Mouse (Mus musculus): ENCODE data around the gene 2310057N15Rik.
"Not testable (repeated sequence)": the region's sequence is repeated elsewhere in the genome, so short reads cannot be mapped to it uniquely, and the experiment has no call there.

Gene 2310057N15Rik

DNA sequence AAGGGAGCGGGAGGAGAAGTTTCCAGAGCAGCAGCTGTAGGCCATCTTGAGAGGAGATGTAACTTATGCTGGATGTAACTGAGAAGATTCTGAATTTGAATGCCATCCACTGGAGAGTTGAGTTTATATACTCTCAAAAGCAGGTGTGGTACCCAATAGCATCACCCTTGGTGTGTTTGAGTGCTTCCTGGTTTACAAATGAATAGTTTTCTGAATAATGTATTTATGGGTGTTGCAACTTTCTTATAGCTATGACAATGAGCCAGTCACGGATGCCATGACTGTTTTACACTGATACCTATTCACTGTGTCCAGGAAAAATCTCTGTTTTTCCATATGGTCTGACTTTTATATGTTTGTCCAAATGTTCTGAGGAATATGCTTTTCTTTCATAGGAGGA lies at the start of gene 2310057N15Rik:
2310057N15Rik (minus strand) TSS at position 101 of the 400 bp plus-strand sequence.
- no peak for DNase-seq (ENCODE audit: low read depth)

GRCm38 (mm10) chr16:88823736-88824135 lies 49.7 kb upstream of the 2310057N15Rik start:
- DNase-seq (ENCODE audit: low read depth) = peak; percentile 14

DNA sequence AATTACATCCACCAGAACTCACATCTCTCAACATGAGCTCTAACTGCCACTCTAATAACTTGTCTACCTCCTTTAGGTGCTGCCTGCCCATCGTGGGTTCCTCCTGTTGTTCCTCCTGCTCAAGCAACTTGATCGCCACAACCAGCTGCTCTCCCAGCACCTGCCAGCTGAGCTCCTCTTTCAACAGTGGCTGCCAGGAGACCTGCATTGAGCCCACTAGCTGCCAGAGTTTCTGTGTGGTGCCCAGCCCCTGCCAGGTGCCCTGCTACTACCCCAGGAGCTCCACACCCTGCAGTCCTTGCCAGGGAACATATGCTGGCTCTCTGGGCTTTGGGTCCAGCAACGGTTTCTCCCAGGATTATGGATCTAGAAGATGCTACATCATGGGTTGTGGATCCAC lies 46.1 kb upstream of the 2310057N15Rik start, which contains the start of gene Krtap15:
Krtap15 (plus strand) TSS at position 150 of the 400 bp plus-strand sequence.
- no peak for DNase-seq (ENCODE audit: low read depth)

DNA sequence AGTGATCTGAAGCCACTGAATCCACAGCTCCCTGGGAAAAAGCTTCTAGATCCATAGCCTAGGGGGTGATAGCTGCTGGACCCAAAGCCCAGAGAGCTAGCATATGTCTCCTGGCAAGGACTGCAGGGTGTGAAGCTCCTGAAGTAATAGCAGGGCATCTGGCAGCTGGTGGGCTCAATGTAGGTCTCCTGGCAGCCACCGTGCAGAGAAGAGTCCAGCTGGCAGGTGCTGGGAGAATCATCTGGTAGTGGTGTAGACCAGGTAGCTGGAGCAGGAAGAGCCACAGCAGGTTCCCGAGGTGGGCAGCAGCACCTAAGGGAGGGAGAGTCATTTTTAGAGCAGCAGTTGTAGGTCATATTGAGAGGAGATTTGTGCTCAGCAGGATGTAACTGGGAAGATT lies 37.8 kb upstream of the 2310057N15Rik start, which contains the start of gene Gm20741:
Gm20741 (minus strand) TSS at position 394 of the 400 bp plus-strand sequence.
- no peak for DNase-seq (ENCODE audit: low read depth)

- no peak for DNase-seq (ENCODE audit: low read depth)
Observed at GRCm38 (mm10) chr16:88786786-88787185, 12.8 kb upstream of the 2310057N15Rik start.

DNA sequence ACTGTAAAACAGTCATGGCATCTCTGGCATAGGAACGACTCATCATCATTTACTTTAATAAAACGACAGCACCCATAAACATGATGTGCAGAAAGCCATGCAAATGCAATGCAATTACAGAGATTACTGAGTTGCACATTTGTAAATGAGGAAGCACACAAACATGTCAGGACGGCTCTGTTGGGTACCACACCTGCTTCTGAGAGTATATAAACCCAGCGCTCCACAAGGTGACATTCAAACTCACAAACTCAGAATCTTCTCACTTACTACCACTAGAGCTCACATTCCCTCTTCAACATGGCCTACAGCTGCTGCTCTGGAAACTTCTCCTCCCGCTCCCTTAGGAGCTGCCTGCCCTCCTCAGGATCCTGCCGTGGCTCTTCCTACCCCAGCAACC lies 3.6 kb upstream of the 2310057N15Rik start, which contains the start of gene Gm5965:
Gm5965 (plus strand) TSS at position 301 of the 400 bp plus-strand sequence.
- DNase-seq (ENCODE audit: low read depth) = no peak

- DNase-seq (ENCODE audit: low read depth) = not testable (repeated sequence)
Observed at GRCm38 (mm10) chr16:88758547-88758946, 15.5 kb downstream of the 2310057N15Rik start, which contains the start of gene 2310034C09Rik. Gene 2310034C09Rik (plus strand): TSS chr16:88758847.

GRCm38 (mm10) chr16:88751535-88751934 lies 22.5 kb downstream of the 2310057N15Rik start, which contains the start of gene Krtap13:
Gene Krtap13 (minus strand): TSS chr16:88751635.
- not testable (repeated sequence) for DNase-seq (ENCODE audit: low read depth)

DNA sequence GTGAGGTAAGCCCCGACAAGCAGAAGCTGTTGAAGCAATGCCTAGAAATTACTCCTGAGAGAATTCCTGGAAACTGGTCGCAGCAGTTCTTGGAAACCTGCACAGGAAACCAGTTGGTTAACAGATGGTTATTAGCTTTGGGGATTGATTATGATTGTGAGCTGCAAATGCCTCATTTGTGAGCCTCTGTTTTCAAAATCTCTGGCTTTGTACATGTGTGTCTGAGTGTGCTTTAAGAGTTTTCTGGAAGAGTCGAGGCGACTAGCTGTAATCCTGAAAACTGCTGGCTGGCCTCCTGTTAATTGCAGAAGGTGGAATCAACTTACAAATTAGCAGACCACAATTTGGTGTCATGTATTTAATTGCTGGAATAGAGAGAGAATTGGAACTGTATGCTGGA lies 26.1 kb downstream of the 2310057N15Rik start:
- no peak for DNase-seq (ENCODE audit: low read depth)

DNA sequence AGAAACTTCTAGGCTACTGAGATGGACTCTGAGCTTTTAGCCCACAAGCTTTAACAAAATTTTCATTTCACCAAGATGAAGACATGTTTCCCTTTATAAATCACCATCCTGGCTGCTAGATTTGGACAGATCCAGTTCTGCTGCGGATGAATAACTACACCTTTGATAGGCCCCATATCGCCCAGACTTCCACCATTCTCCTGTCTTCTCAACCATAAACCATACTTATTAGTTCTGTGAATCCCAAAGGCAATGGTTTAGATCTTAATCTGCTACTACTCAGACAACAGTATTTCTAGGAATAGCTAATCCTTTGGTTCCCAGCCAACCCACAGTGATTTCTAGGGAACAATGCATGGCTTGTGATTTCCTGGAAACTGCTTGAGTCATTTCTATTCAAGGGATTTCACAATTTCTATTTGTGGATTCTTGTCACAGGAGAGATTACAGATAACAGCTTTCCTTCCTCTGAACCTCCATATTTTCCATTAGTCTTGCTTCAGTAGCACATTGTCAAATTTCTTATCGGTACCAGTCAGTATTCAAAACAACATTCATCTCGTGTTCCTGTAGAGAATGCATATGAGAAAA lies 29.2 kb downstream of the 2310057N15Rik start:
- DNase-seq (ENCODE audit: low read depth) = no peak

- DNase-seq (ENCODE audit: low read depth) = no peak
Observed at GRCm38 (mm10) chr16:88735391-88735790, 38.6 kb downstream of the 2310057N15Rik start.

GRCm38 (mm10) chr16:88728812-88729275 lies 45.2 kb downstream of the 2310057N15Rik start, which contains the start of gene Krtap13-1:
Gene Krtap13-1 (plus strand): TSS chr16:88728862.
- DNase-seq (ENCODE audit: low read depth) = no peak

All from NIH3T3 (cell line).